Mouse (Mus musculus) embryonic facial prominence, embryonic 15.5 days (tissue): ENCODE measurements around the gene Lrp5. TPM values are rescaled to one million over a fixed set of nuclear protein-coding genes. Genes with fewer than 3 reads are reported as not detected.

Experiments
- ATAC-seq: fragments of 200-750 bp; cut with Nextera tagmentation; 2 replicates; pipeline ENCODE4 v1.8.0; 2017; ENCODE audit warnings: low read depth, moderate TSS enrichment; ENCODE audit not compliant: insufficient number of reproducible peaks, low FRiP score, low TSS enrichment
- H3K27ac ChIP-seq: fragments of 300-500 bp; sonication (generic); replicated peaks from 2 replicates; pipeline ENCODE4 v1.5.1; 2015; ENCODE audit warnings: mild to moderate bottlenecking, inconsistent platforms
- H3K27me3 ChIP-seq: fragments of 300-500 bp; sonication (generic); 2 replicates; pipeline ENCODE4 v1.6.1; 2015; ENCODE audit warnings: inconsistent platforms
- H3K36me3 ChIP-seq: fragments of 300-500 bp; sonication (generic); 2 replicates; pipeline ENCODE4 v1.6.1; 2015; ENCODE audit warnings: mild to moderate bottlenecking, inconsistent platforms
- H3K4me1 ChIP-seq: fragments of 300-500 bp; sonication (generic); 2 replicates; pipeline ENCODE4 v1.6.1; 2015; ENCODE audit warnings: inconsistent platforms
- H3K4me2 ChIP-seq: fragments of 300-500 bp; sonication (generic); replicated peaks from 2 replicates; pipeline ENCODE4 v1.6.1; 2015; ENCODE audit warnings: mild to moderate bottlenecking, inconsistent platforms
- H3K4me3 ChIP-seq: fragments of 300-500 bp; sonication (generic); replicated peaks from 2 replicates; pipeline ENCODE4 v1.5.1; 2015; ENCODE audit warnings: mild to moderate bottlenecking, inconsistent platforms
- H3K9ac ChIP-seq: fragments of 300-500 bp; sonication (generic); 2 replicates; pipeline ENCODE4 v1.6.1; 2015; ENCODE audit warnings: inconsistent platforms
- H3K9me3 ChIP-seq: fragments of 300-500 bp; sonication (generic); replicated peaks from 2 replicates; pipeline ENCODE4 v1.6.1; 2016; ENCODE audit warnings: inconsistent platforms
- WGBS: fragments of 180-500 bp; shearing (Covaris S2); methylation state at CpG from one replicate; pipeline ENCODE4 v1.1.7; 2015; 5-methylcytosine and 5-hydroxymethylcytosine counted together
- polyA plus RNA-seq: library from polyadenylated mRNA; unstranded; fragments of >200 nt; fragmentation: Nextera tagmentation; extraction: Ambion mirVana; gene quantifications from 2 replicates; pipeline ENCODE4 v1.2.1, GENCODE M21; 2015

Lrp5 gene
- polyA plus RNA-seq, result 7.7 and 8.6 TPM in 2 replicates

- peak within 1 kb of the TSS; percentile 98 for H3K4me3 ChIP-seq
- peak within 1 kb of the TSS; percentile 97 for H3K9ac ChIP-seq
- H3K27ac ChIP-seq, result peak within 1 kb of the TSS; percentile 91
- H3K4me1 ChIP-seq, result peaks cover 59% of the 10 kb centered on the region
- no peaks in the 10 kb centered on the region for H3K36me3 ChIP-seq
- H3K4me2 ChIP-seq, result peak within 1 kb of the TSS; percentile 94
- no peaks in the 10 kb centered on the region for H3K9me3 ChIP-seq
- peak; percentile 66 for ATAC-seq
- WGBS, result under 1% methylated on average over 81 of the region's 83 CpGs
- H3K27me3 ChIP-seq, result no peaks in the 10 kb centered on the region
These were observed at the start of gene Lrp5 for GRCm38 (mm10) chr19:3686215-3686894. Lrp5 (minus strand) TSS chr19:3686564.

- Histone ChIP-seq H3K4me2 (no peak overlapping the region), H3K9ac (no peak overlapping the region), H3K4me3 (no peak overlapping the region), H3K9me3 (no peaks in the 10 kb centered on the region), H3K4me1 (no peaks in the 10 kb centered on the region), H3K27ac (no peak overlapping the region), H3K27me3 (no peaks in the 10 kb centered on the region), H3K36me3 (no peaks in the 10 kb centered on the region)
- no peak for ATAC-seq
- 85% methylated on average over 3 of the region's 3 CpGs for WGBS
These were observed 49.6 kb upstream of the Lrp5 start for GRCm38 (mm10) chr19:3736001-3736400.

- Histone ChIP-seq H3K27me3 (no peaks in the 10 kb centered on the region), H3K9me3 (no peaks in the 10 kb centered on the region), H3K27ac (no peak overlapping the region), H3K4me1 (no peaks in the 10 kb centered on the region), H3K4me2 (no peak overlapping the region), H3K36me3 (no peaks in the 10 kb centered on the region), H3K9ac (no peak overlapping the region), H3K4me3 (no peak overlapping the region)
- 76% methylated on average over 7 of the region's 7 CpGs for WGBS
- no peak for ATAC-seq
These were observed 44.6 kb upstream of the Lrp5 start for GRCm38 (mm10) chr19:3730781-3731646.

- no peaks in the 10 kb centered on the region for H3K27me3 ChIP-seq
- H3K9ac ChIP-seq, result no peak overlapping the region
- H3K27ac ChIP-seq, result no peak overlapping the region
- no peak overlapping the region for H3K4me2 ChIP-seq
- no peaks in the 10 kb centered on the region for H3K4me1 ChIP-seq
- no peak for ATAC-seq
- no peaks in the 10 kb centered on the region for H3K36me3 ChIP-seq
- H3K4me3 ChIP-seq, result no peak overlapping the region
- 64% methylated on average over 2 of the region's 2 CpGs for WGBS
- H3K9me3 ChIP-seq, result no peaks in the 10 kb centered on the region
These were observed 42.5 kb upstream of the Lrp5 start for GRCm38 (mm10) chr19:3728901-3729300.

GRCm38 (mm10) chr19:3724779-3725178, 38.4 kb upstream of the Lrp5 start:
- no peaks in the 10 kb centered on the region for H3K4me1 ChIP-seq
- no peaks in the 10 kb centered on the region for H3K36me3 ChIP-seq
- H3K27ac ChIP-seq, result no peak overlapping the region
- H3K4me2 ChIP-seq, result no peak overlapping the region
- no peak overlapping the region for H3K9ac ChIP-seq
- no peaks in the 10 kb centered on the region for H3K27me3 ChIP-seq
- no peaks in the 10 kb centered on the region for H3K9me3 ChIP-seq
- H3K4me3 ChIP-seq, result no peak overlapping the region
- ATAC-seq, result no peak
- 13% methylated on average over 1 of the region's 1 CpGs for WGBS

- WGBS, result 80% methylated on average over 4 of the region's 4 CpGs
- Histone ChIP-seq H3K9me3 (no peaks in the 10 kb centered on the region), H3K9ac (no peak overlapping the region), H3K4me3 (no peak overlapping the region), H3K27ac (no peak overlapping the region), H3K36me3 (no peaks in the 10 kb centered on the region), H3K4me2 (no peak overlapping the region), H3K27me3 (no peaks in the 10 kb centered on the region), H3K4me1 (peaks cover 8% of the 10 kb centered on the region)
- ATAC-seq, result no peak
These were observed 37.5 kb upstream of the Lrp5 start for GRCm38 (mm10) chr19:3723904-3724303.

GRCm38 (mm10) chr19:3723170-3723569, 36.8 kb upstream of the Lrp5 start:
- 0 out of 2 replicates have a peak, but pooled peaks cover 4% of the 10 kb centered on the region for H3K36me3 ChIP-seq
- no peak overlapping the region for H3K4me2 ChIP-seq
- no peaks in the 10 kb centered on the region for H3K9me3 ChIP-seq
- peaks cover 12% of the 10 kb centered on the region for H3K4me1 ChIP-seq
- H3K9ac ChIP-seq, result no peak overlapping the region
- H3K27ac ChIP-seq, result no peak overlapping the region
- 89% methylated on average over 9 of the region's 9 CpGs for WGBS
- ATAC-seq, result no peak
- no peak overlapping the region for H3K4me3 ChIP-seq
- no peaks in the 10 kb centered on the region for H3K27me3 ChIP-seq

- Histone ChIP-seq H3K4me3 (peak overlapping the region; percentile 49), H3K9me3 (no peaks in the 10 kb centered on the region), H3K4me2 (peak overlapping the region; percentile 96), H3K9ac (peak overlapping the region; percentile 12), H3K27ac (peak overlapping the region; percentile 44), H3K36me3 (peaks cover 40% of the 10 kb centered on the region), H3K4me1 (peaks cover 12% of the 10 kb centered on the region), H3K27me3 (no peaks in the 10 kb centered on the region)
- 2% methylated on average over 27 of the region's 27 CpGs for WGBS
- peak; percentile 65 for ATAC-seq
These were observed 33.1 kb upstream of the Lrp5 start for GRCm38 (mm10) chr19:3719362-3719891.

GRCm38 (mm10) chr19:3718481-3719361, 32.4 kb upstream of the Lrp5 start:
- H3K4me1 ChIP-seq, result peaks cover 12% of the 10 kb centered on the region
- peak overlapping the region; percentile 44 for H3K27ac ChIP-seq
- 32% methylated on average over 19 of the region's 19 CpGs for WGBS
- H3K9ac ChIP-seq, result peak overlapping the region; percentile 12
- peak overlapping the region; percentile 49 for H3K4me3 ChIP-seq
- H3K27me3 ChIP-seq, result no peaks in the 10 kb centered on the region
- peak; percentile 75 for ATAC-seq
- peaks cover 44% of the 10 kb centered on the region for H3K36me3 ChIP-seq
- H3K4me2 ChIP-seq, result peak overlapping the region; percentile 96
- no peaks in the 10 kb centered on the region for H3K9me3 ChIP-seq

GRCm38 (mm10) chr19:3714381-3714780, 28.0 kb upstream of the Lrp5 start:
- no peak overlapping the region for H3K4me3 ChIP-seq
- no peak for ATAC-seq
- no peaks in the 10 kb centered on the region for H3K27me3 ChIP-seq
- 91% methylated on average over 6 of the region's 6 CpGs for WGBS
- H3K4me1 ChIP-seq, result peaks cover 13% of the 10 kb centered on the region
- no peak overlapping the region for H3K4me2 ChIP-seq
- H3K9ac ChIP-seq, result no peak overlapping the region
- peaks cover 47% of the 10 kb centered on the region for H3K36me3 ChIP-seq
- no peak overlapping the region for H3K27ac ChIP-seq
- no peaks in the 10 kb centered on the region for H3K9me3 ChIP-seq
